Mouse (Mus musculus) embryonic facial prominence, embryonic 10.5 days (tissue): ENCODE measurements around the gene Vamp3. TPM values are rescaled to one million over a fixed set of nuclear protein-coding genes. Genes with fewer than 3 reads are reported as not detected.

Experiments
- DNase-seq: peaks from one replicate; pipeline ENCODE4 v3.0.0-alpha.2; 2017; ENCODE audit warnings: low spot score
- H3K27ac ChIP-seq: fragments of 300-500 bp; sonication (generic); replicated peaks from 2 replicates; pipeline ENCODE4 v1.5.1; 2016; ENCODE audit warnings: mild to moderate bottlenecking
- H3K27me3 ChIP-seq: fragments of 300-500 bp; sonication (generic); replicated peaks from 2 replicates; pipeline ENCODE4 v1.6.1; 2016; ENCODE audit warnings: low read depth, mild to moderate bottlenecking; ENCODE audit not compliant: poor library complexity, severe bottlenecking
- H3K36me3 ChIP-seq: fragments of 300-500 bp; sonication (generic); replicated peaks from 2 replicates; pipeline ENCODE4 v1.6.1; 2016; ENCODE audit warnings: mild to moderate bottlenecking, moderate library complexity
- H3K4me1 ChIP-seq: fragments of 300-500 bp; sonication (generic); 2 replicates; pipeline ENCODE4 v1.6.1; 2016
- H3K4me3 ChIP-seq: fragments of 300-500 bp; sonication (generic); 2 replicates; pipeline ENCODE4 v1.5.1; 2016; ENCODE audit warnings: mild to moderate bottlenecking, moderate library complexity
- H3K9me3 ChIP-seq: fragments of 300-500 bp; sonication (generic); 2 replicates; pipeline ENCODE4 v1.6.1; 2016; ENCODE audit warnings: mild to moderate bottlenecking
- WGBS: fragments of 180-500 bp; shearing (Covaris S2); methylation state at CpG from one replicate; pipeline ENCODE4 v1.1.7; 2016; 5-methylcytosine and 5-hydroxymethylcytosine counted together
- polyA plus RNA-seq: library from polyadenylated mRNA; unstranded; fragments of >200 nt; fragmentation: Nextera tagmentation; extraction: Ambion mirVana; gene quantifications from 2 replicates; pipeline ENCODE4 v1.2.1, GENCODE M21; 2016

The Vamp3 gene
- 105 and 110 TPM in 2 replicates for polyA plus RNA-seq

- peak within 1 kb of the TSS; percentile 97 for H3K4me3 ChIP-seq
- peak; percentile 100 for DNase-seq
- no peaks in the 10 kb centered on the region for H3K27me3 ChIP-seq
- under 1% methylated on average over 114 of the region's 114 CpGs for WGBS
- peaks cover 20% of the 10 kb centered on the region for H3K4me1 ChIP-seq
- peaks cover 11% of the 10 kb centered on the region; the same call in 1 of the 2 replicates for H3K9me3 ChIP-seq
- peak within 1 kb of the TSS; percentile 94 for H3K27ac ChIP-seq
- H3K36me3 ChIP-seq: peaks cover 42% of the 10 kb centered on the region
Measured at GRCm38 (mm10) chr4:151057347-151058321, at the start of gene Vamp3. Gene Vamp3, minus strand, starts transcription at chr4:151057963.

- no peak overlapping the region for H3K27ac ChIP-seq
- no peak for DNase-seq
- H3K4me3 ChIP-seq: peak overlapping the region; percentile 83
- 41% methylated on average over 10 of the region's 10 CpGs for WGBS
- H3K9me3 ChIP-seq: peaks cover 7% of the 10 kb centered on the region; the same call in 1 of the 2 replicates
- peaks cover 35% of the 10 kb centered on the region for H3K4me1 ChIP-seq
- H3K27me3 ChIP-seq: peaks cover 56% of the 10 kb centered on the region
- H3K36me3 ChIP-seq: peaks cover 13% of the 10 kb centered on the region
Measured at GRCm38 (mm10) chr4:151106468-151106867, 48.7 kb upstream of the Vamp3 start.

GRCm38 (mm10) chr4:151105886-151106285, 48.1 kb upstream of the Vamp3 start:
- H3K4me3 ChIP-seq: no peak overlapping the region
- no peak for DNase-seq
- peaks cover 50% of the 10 kb centered on the region for H3K27me3 ChIP-seq
- H3K27ac ChIP-seq: no peak overlapping the region
- peaks cover 17% of the 10 kb centered on the region for H3K36me3 ChIP-seq
- H3K9me3 ChIP-seq: peaks cover 10% of the 10 kb centered on the region; the same call in 1 of the 2 replicates
- 86% methylated on average over 6 of the region's 6 CpGs for WGBS
- peaks cover 35% of the 10 kb centered on the region for H3K4me1 ChIP-seq

- Histone ChIP-seq H3K27ac (no peak overlapping the region), H3K4me1 (peaks cover 34% of the 10 kb centered on the region), H3K27me3 (peaks cover 32% of the 10 kb centered on the region), H3K9me3 (peaks cover 10% of the 10 kb centered on the region; the same call in 1 of the 2 replicates), H3K36me3 (peaks cover 17% of the 10 kb centered on the region), H3K4me3 (no peak overlapping the region)
- DNase-seq: no peak
- 93% methylated on average over 10 of the region's 10 CpGs for WGBS
Measured at GRCm38 (mm10) chr4:151104147-151104546, 46.4 kb upstream of the Vamp3 start.

- H3K4me1 ChIP-seq: peaks cover 29% of the 10 kb centered on the region
- WGBS: 89% methylated on average over 11 of the region's 11 CpGs
Measured at GRCm38 (mm10) chr4:151103646-151104045, 45.9 kb upstream of the Vamp3 start.

GRCm38 (mm10) chr4:151097104-151097438, 39.3 kb upstream of the Vamp3 start:
- no peak overlapping the region for H3K4me3 ChIP-seq
- H3K36me3 ChIP-seq: peaks cover 16% of the 10 kb centered on the region
- no peaks in the 10 kb centered on the region for H3K4me1 ChIP-seq
- WGBS: 88% methylated on average over 11 of the region's 11 CpGs
- H3K27ac ChIP-seq: no peak overlapping the region
- H3K27me3 ChIP-seq: no peaks in the 10 kb centered on the region
- no peak for DNase-seq
- H3K9me3 ChIP-seq: peaks cover 7% of the 10 kb centered on the region; the same call in 1 of the 2 replicates

More at GRCm38 (mm10) chr4:151103646-151104045, 45.9 kb upstream of the Vamp3 start:
- H3K9me3 ChIP-seq: peaks cover 10% of the 10 kb centered on the region; the same call in 1 of the 2 replicates
- H3K36me3 ChIP-seq: peaks cover 17% of the 10 kb centered on the region
- peaks cover 27% of the 10 kb centered on the region for H3K27me3 ChIP-seq
- no peak overlapping the region for H3K27ac ChIP-seq
- H3K4me3 ChIP-seq: no peak overlapping the region
- DNase-seq: no peak

GRCm38 (mm10) chr4:151096334-151097103, 38.8 kb upstream of the Vamp3 start:
- H3K27me3 ChIP-seq: no peaks in the 10 kb centered on the region
- H3K9me3 ChIP-seq: peaks cover 4% of the 10 kb centered on the region; the same call in 1 of the 2 replicates
- H3K27ac ChIP-seq: no peak overlapping the region
- WGBS: 90% methylated on average over 18 of the region's 18 CpGs
- DNase-seq: no peak
- no peaks in the 10 kb centered on the region for H3K4me1 ChIP-seq
- peaks cover 11% of the 10 kb centered on the region for H3K36me3 ChIP-seq
- no peak overlapping the region for H3K4me3 ChIP-seq

GRCm38 (mm10) chr4:151095207-151095606, 37.4 kb upstream of the Vamp3 start:
- no peaks in the 10 kb centered on the region for H3K9me3 ChIP-seq

GRCm38 (mm10) chr4:151089270-151089669, 31.5 kb upstream of the Vamp3 start, which contains the start of gene Gm13090:
Gene Gm13090, plus strand, starts transcription at chr4:151089570.
- WGBS: 90% methylated on average over 7 of the region's 7 CpGs
- no peaks in the 10 kb centered on the region for H3K27me3 ChIP-seq
- H3K4me1 ChIP-seq: peaks cover 7% of the 10 kb centered on the region
- peaks cover 51% of the 10 kb centered on the region for H3K36me3 ChIP-seq
- no peaks in the 10 kb centered on the region for H3K9me3 ChIP-seq
- no peak within 1 kb of the TSS; the same call in 1 of the 2 replicates for H3K27ac ChIP-seq
- H3K4me3 ChIP-seq: no peak within 1 kb of the TSS
- no peak for DNase-seq

More at GRCm38 (mm10) chr4:151095207-151095606, 37.4 kb upstream of the Vamp3 start:
- Histone ChIP-seq H3K27me3 (no peaks in the 10 kb centered on the region), H3K4me3 (no peak overlapping the region), H3K27ac (no peak overlapping the region), H3K4me1 (peaks cover 7% of the 10 kb centered on the region), H3K36me3 (peaks cover 6% of the 10 kb centered on the region)
- 29% methylated on average over 2 of the region's 2 CpGs for WGBS
- peak; percentile 26 for DNase-seq

- Histone ChIP-seq H3K36me3 (peaks cover 51% of the 10 kb centered on the region), H3K27me3 (no peaks in the 10 kb centered on the region), H3K27ac (no peak overlapping the region; the same call in 1 of the 2 replicates), H3K9me3 (no peaks in the 10 kb centered on the region), H3K4me3 (no peak overlapping the region), H3K4me1 (peaks cover 7% of the 10 kb centered on the region)
- DNase-seq: no peak
- WGBS: 91% methylated on average over 14 of the region's 14 CpGs
Measured at GRCm38 (mm10) chr4:151088819-151089218, 31.1 kb upstream of the Vamp3 start.

GRCm38 (mm10) chr4:151087358-151087757, 29.6 kb upstream of the Vamp3 start:
- H3K9me3 ChIP-seq: no peaks in the 10 kb centered on the region
- no peak overlapping the region for H3K27ac ChIP-seq
- no peak overlapping the region for H3K4me3 ChIP-seq
- WGBS: 97% methylated on average over 1 of the region's 1 CpGs
- H3K4me1 ChIP-seq: peaks cover 7% of the 10 kb centered on the region
- no peak for DNase-seq
- peaks cover 65% of the 10 kb centered on the region for H3K36me3 ChIP-seq
- no peaks in the 10 kb centered on the region for H3K27me3 ChIP-seq

- Histone ChIP-seq H3K27ac (no peak overlapping the region), H3K36me3 (peaks cover 95% of the 10 kb centered on the region), H3K9me3 (no peaks in the 10 kb centered on the region), H3K4me3 (no peak overlapping the region), H3K4me1 (no peaks in the 10 kb centered on the region), H3K27me3 (no peaks in the 10 kb centered on the region)
- 84% methylated on average over 5 of the region's 5 CpGs for WGBS
- DNase-seq: no peak
Measured at GRCm38 (mm10) chr4:151083027-151083426, 25.3 kb upstream of the Vamp3 start.
